Mouse (Mus musculus) midbrain, postnatal 0 days (tissue): ENCODE results near the gene Mrm2. TPM values are rescaled to one million over a fixed set of nuclear protein-coding genes. Genes with fewer than 3 reads are reported as not detected.

Experiments
- ATAC-seq: fragments of 200-750 bp; cut with Nextera tagmentation; 2 replicates; pipeline ENCODE4 v1.8.0; 2017; ENCODE audit warnings: moderate number of reproducible peaks, mild to moderate bottlenecking, moderate TSS enrichment, moderate library complexity; ENCODE audit not compliant: low FRiP score
- DNase-seq: peaks from one replicate; pipeline ENCODE4 v3.0.0-alpha.2; 2015; ENCODE audit warnings: low spot score
- H3K27ac ChIP-seq: fragments of 300-500 bp; sonication (generic); 2 replicates; pipeline ENCODE4 v1.5.1; 2014; ENCODE audit warnings: low read depth, mild to moderate bottlenecking, low read length, mixed read lengths
- H3K27me3 ChIP-seq: fragments of 300-500 bp; sonication (generic); 2 replicates; pipeline ENCODE4 v1.6.1; 2014; ENCODE audit warnings: low read length, control low read depth, mixed read lengths; ENCODE audit not compliant: insufficient read depth
- H3K36me3 ChIP-seq: fragments of 300-500 bp; sonication (generic); 2 replicates; pipeline ENCODE4 v1.6.1; 2014; ENCODE audit warnings: low read length, control low read depth, mixed read lengths; ENCODE audit not compliant: insufficient read depth
- H3K4me1 ChIP-seq: fragments of 300-500 bp; sonication (generic); 2 replicates; pipeline ENCODE4 v1.6.1; 2014; ENCODE audit warnings: mild to moderate bottlenecking, control low read depth, antibody characterized with exemption, low read length, mixed read lengths; ENCODE audit not compliant: insufficient read depth
- H3K4me2 ChIP-seq: fragments of 300-500 bp; sonication (generic); 2 replicates; pipeline ENCODE4 v1.6.1; 2014; ENCODE audit warnings: low read depth, mild to moderate bottlenecking, low read length, mixed read lengths; ENCODE audit not compliant: poor library complexity, severe bottlenecking
- H3K4me3 ChIP-seq: fragments of 300-500 bp; sonication (generic); 2 replicates; pipeline ENCODE4 v1.5.1; 2014; ENCODE audit warnings: low read depth, mild to moderate bottlenecking, low read length, moderate library complexity
- H3K9ac ChIP-seq: fragments of 300-500 bp; sonication (generic); replicated peaks from 2 replicates; pipeline ENCODE4 v1.6.1; 2014; ENCODE audit warnings: mild to moderate bottlenecking, low read length, moderate library complexity, mixed read lengths; ENCODE audit not compliant: poor library complexity, severe bottlenecking
- H3K9me3 ChIP-seq: fragments of 300-500 bp; sonication (generic); 2 replicates; pipeline ENCODE4 v1.6.1; 2016; ENCODE audit warnings: low read length, control low read depth
- CTCF ChIP-seq: IDR thresholded peaks from 2 replicates; pipeline ENCODE4 v1.5.1; 2016; ENCODE audit warnings: antibody characterized with exemption, mild to moderate bottlenecking
- WGBS: fragments of 180-500 bp; shearing (Covaris S2); extraction: QIAGEN DNeasy Blood & Tissue Kit; methylation state at CpG from one replicate; pipeline ENCODE4 v1.1.7; 2014; 5-methylcytosine and 5-hydroxymethylcytosine counted together
- polyA plus RNA-seq: library from polyadenylated mRNA; unstranded; fragments of >200 nt; fragmentation: Nextera tagmentation; extraction: Ambion mirVana; gene quantifications from 2 replicates; pipeline ENCODE4 v1.2.1, GENCODE M21; 2015
- total RNA-seq: library from RNA; depleted of rRNA; stranded (reverse); fragments of >200 nt; gene quantifications from 2 replicates; pipeline ENCODE4 v1.2.3, GENCODE M21; 2014

Gene Mrm2
- total and polyA plus RNA-seq, 2 experiments from 2014 or later = 14.7 to 15.1 TPM

DNA sequence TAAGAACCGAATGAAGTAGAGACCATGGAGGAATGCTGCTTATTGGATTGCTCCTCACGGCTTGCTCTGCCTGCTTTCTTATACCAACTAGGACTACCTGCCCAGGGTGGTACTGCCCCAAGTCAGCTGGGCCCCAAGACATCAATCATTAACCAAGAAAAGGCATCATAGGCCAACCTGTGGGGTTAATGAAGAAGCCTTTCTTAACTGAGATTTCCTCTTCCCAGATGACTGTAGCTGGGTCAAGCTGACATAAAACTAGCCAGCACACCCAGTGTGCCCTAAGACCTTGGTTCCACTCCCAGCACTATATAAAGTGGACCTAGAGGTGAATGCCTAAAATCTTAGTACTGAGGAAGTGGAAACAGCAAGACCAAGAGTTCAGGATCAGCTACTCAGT lies 42.5 kb downstream of the Mrm2 start:
- Histone ChIP-seq H3K36me3 (peaks cover 8% of the 10 kb centered on the region), H3K4me2 (no peak overlapping the region), H3K4me3 (no peak overlapping the region), H3K9me3 (no peaks in the 10 kb centered on the region), H3K27ac (no peak overlapping the region), H3K4me1 (no peaks in the 10 kb centered on the region), H3K27me3 (no peaks in the 10 kb centered on the region), H3K9ac (no peak overlapping the region)
- no peak for ATAC-seq
- 100% methylated on average over 2 of the region's 2 CpGs for WGBS
- no peak for TF ChIP-seq CTCF
- DNase-seq = no peak

DNA sequence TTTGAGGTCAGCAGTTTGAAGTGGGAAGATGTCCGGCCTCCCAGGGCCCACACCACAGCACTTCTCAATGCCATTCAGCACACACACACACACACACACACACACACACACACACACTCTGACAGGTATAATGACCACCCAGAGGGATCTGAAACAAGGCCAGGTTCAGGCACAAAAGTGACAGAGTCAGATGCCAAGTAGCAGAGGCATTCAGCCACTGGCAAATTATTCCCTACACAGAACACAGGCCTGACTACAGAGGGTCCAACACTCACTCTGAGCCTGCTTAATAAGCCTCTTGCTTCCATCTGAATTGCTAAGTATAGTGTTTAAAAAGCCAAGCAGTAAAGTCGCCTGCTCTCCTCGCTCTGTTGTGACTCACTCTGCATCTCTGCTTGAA lies 43.4 kb downstream of the Mrm2 start:
- H3K27ac ChIP-seq = no peak overlapping the region
- H3K9ac ChIP-seq = no peak overlapping the region
- TF ChIP-seq CTCF = no peak
- H3K4me1 ChIP-seq = no peaks in the 10 kb centered on the region
- peaks cover 4% of the 10 kb centered on the region; the same call in 1 of the 2 replicates for H3K36me3 ChIP-seq
- H3K9me3 ChIP-seq = no peaks in the 10 kb centered on the region
- no peak overlapping the region for H3K4me2 ChIP-seq
- 67% methylated on average over 3 of the region's 3 CpGs for whole genome bisulfite sequencing
- H3K4me3 ChIP-seq = no peak overlapping the region
- ATAC-seq (no peak), DNase-seq (peak; percentile 66)
- no peaks in the 10 kb centered on the region for H3K27me3 ChIP-seq

DNA sequence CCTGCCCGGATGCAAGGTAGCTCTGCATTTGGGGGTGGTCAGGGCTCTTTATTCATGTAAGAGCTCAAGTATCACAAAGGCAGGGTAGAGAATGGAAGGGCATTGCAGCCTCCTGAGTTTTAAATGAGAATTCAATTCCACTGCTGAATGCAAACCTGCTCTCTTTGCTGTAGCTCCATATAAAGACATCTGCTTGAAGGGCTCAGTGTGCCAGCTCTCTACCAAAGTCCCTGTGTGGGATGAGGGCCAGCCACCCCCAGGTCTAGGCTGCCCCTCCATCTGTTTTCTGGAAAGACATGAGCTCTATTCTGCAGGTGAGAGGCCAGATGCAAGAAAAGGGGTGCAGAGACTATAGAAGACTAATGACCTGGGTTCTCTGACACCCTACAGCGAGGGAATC lies 46.9 kb downstream of the Mrm2 start:
- Histone ChIP-seq H3K27me3 (no peaks in the 10 kb centered on the region), H3K4me2 (no peak overlapping the region), H3K4me3 (no peak overlapping the region), H3K9ac (no peak overlapping the region), H3K36me3 (peaks cover 10% of the 10 kb centered on the region), H3K9me3 (no peaks in the 10 kb centered on the region), H3K4me1 (no peaks in the 10 kb centered on the region; the same call in 1 of the 2 replicates), H3K27ac (no peak overlapping the region)
- no peak for DNase-seq
- TF ChIP-seq CTCF = no peak
- WGBS = 83% methylated on average over 2 of the region's 2 CpGs
- ATAC-seq = no peak

DNA sequence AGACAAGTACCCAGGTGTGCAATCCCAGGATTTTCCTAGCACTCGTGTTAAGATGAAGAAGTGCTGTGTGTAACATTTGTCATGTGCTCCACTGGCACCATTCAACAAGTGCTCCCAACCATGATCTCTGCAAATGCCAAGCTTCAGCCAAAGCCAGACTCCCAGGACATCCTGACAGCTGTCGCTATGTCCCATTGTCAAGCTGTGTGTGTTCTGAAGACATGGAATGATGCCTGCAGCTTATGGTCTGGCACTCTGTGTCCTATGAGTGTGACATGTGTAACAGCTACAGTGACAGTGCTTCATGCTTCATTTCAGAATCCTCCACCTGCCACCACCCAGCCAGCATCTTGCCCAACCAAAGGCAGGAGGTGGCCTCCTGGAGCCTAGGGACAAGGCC lies 47.7 kb downstream of the Mrm2 start:
- no peaks in the 10 kb centered on the region for H3K9me3 ChIP-seq
- DNase-seq = peak; percentile 66
- ATAC-seq = no peak
- no peaks in the 10 kb centered on the region for H3K27me3 ChIP-seq
- H3K4me2 ChIP-seq = no peak overlapping the region
- WGBS = 93% methylated on average over 2 of the region's 2 CpGs
- no peak overlapping the region for H3K27ac ChIP-seq
- H3K4me1 ChIP-seq = no peaks in the 10 kb centered on the region; the same call in 1 of the 2 replicates
- no peak overlapping the region for H3K4me3 ChIP-seq
- H3K9ac ChIP-seq = no peak overlapping the region
- TF ChIP-seq CTCF = no peak
- H3K36me3 ChIP-seq = peaks cover 7% of the 10 kb centered on the region

DNA sequence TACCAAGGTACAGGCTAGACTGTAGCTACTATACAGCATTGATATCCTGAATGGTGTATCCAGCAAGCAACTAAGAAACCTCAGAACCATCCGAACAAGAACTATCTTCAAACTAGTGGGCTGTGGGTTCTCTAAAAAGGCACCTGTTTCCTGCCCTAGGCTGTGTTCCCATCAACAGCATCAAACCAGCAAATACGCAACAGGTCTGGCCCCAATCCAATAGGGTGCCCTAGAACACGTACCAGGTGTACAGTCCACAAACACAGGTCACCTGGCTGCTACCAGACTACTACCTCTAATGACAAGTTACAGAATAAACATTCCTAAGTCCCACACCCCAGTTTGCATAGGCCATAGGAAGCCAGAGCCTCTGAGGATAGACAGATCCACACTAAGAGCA lies 48.8 kb downstream of the Mrm2 start:
- Histone ChIP-seq H3K4me2 (no peak overlapping the region), H3K4me1 (no peaks in the 10 kb centered on the region; the same call in 1 of the 2 replicates), H3K36me3 (peaks cover 6% of the 10 kb centered on the region), H3K9ac (no peak overlapping the region), H3K27me3 (no peaks in the 10 kb centered on the region), H3K9me3 (no peaks in the 10 kb centered on the region), H3K27ac (no peak overlapping the region), H3K4me3 (no peak overlapping the region)
- DNase-seq (no peak), ATAC-seq (no peak)
- 97% methylated on average over 3 of the region's 3 CpGs for WGBS
- no peak for TF ChIP-seq CTCF

DNA sequence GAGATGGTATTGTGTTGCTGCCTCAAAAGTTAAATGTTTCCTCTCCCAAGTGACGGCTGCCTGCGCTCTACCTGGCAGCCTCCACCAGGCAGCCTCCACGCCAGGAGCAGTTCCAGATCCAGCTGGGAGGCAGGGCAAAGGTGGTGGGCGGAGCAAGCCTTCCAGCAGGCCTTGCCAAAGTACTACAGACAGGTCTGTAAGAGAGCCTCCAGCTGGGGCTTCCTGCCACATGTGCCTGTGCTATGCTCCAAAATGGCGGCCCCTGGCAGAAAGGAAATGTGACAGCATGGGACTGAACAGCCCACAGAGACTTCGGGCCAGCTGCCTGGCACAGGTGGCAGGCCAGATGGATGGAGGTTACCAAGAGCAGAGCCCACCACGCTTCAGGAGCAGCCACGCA lies 49.3 kb downstream of the Mrm2 start:
- WGBS = 73% methylated on average over 8 of the region's 8 CpGs
- no peak overlapping the region for H3K27ac ChIP-seq
- peak; percentile 81 for DNase-seq

More for the DNA sequence above, 49.3 kb downstream of the Mrm2 start:
- Histone ChIP-seq H3K27me3 (no peaks in the 10 kb centered on the region), H3K4me3 (no peak overlapping the region), H3K4me2 (no peak overlapping the region), H3K4me1 (no peaks in the 10 kb centered on the region; the same call in 1 of the 2 replicates), H3K36me3 (peaks cover 6% of the 10 kb centered on the region), H3K9ac (no peak overlapping the region), H3K9me3 (no peaks in the 10 kb centered on the region)
- ATAC-seq = no peak
- TF ChIP-seq CTCF = no peak
